ENCODE assay signal across 20 mouse cellular contexts in genomic region chr14:14513056-14513455, GRCm38 (mm10).
DNase-seq lines count a peak whose midpoint lies in the region; ATAC-seq lines count a peak whose summit lies in the region.
"Had no signal": no experiment of that assay in that cellular context is flagged by ENCODE, and none has a peak within 500 bp of the region (broad histone marks: within the 10 kb centered on the region; RNA-seq: fewer than 3 reads in every experiment).

No protein-coding gene starts in this region.

- no peaks in the 10 kb centered on the region for H3K27me3 ChIP-seq in forebrain, embryonic 14.5 days (replicated peaks; ENCODE audit: control insufficient read depth, insufficient read depth, low read length)
- no peaks in the 10 kb centered on the region for H3K27me3 ChIP-seq in forebrain, embryonic 13.5 days
- H3K27me3 ChIP-seq in midbrain, embryonic 14.5 days (ENCODE audit: control insufficient read depth, insufficient read depth, low read length) = no peaks in the 10 kb centered on the region
- no peaks in the 10 kb centered on the region for H3K27me3 ChIP-seq in midbrain, embryonic 10.5 days (ENCODE audit: low read depth, poor library complexity, severe bottlenecking)
- H3K27me3 ChIP-seq: heart, embryonic 15.5 days; hindbrain, embryonic 13.5 days had no signal

- H3K4me2 ChIP-seq in forebrain, embryonic 14.5 days (ENCODE audit: low read length) = no peak overlapping the region
- no peak overlapping the region for H3K4me2 ChIP-seq in forebrain, embryonic 13.5 days
- H3K4me2 ChIP-seq in midbrain, embryonic 14.5 days (ENCODE audit: low read length) = no peak overlapping the region
- H3K4me2 ChIP-seq: heart, embryonic 11.5 days; heart, embryonic 15.5 days; hindbrain, embryonic 13.5 days had no signal

- no peak for ATAC-seq in forebrain, embryonic 14.5 days
- no peak for ATAC-seq in forebrain, embryonic 13.5 days
- no peak for ATAC-seq in midbrain, embryonic 14.5 days (ENCODE audit: low FRiP score, low TSS enrichment)
- peak; percentile 23 for ATAC-seq in common myeloid progenitor, adult 5-6 weeks (replicated peaks; ENCODE audit: low read depth, poor library complexity, severe bottlenecking)
- ATAC-seq in neutrophil, adult 5-6 weeks (ENCODE audit: extremely low read depth, insufficient number of reproducible peaks, low FRiP score, poor library complexity, severe bottlenecking) = peak; percentile 48; the same call in 1 of the 2 replicates
- ATAC-seq in activated CD4-positive, CD25-positive, alpha-beta regulatory T cell, adult 4 months = no peak
- ATAC-seq: hindbrain, postnatal 0 days had no signal

- no peak overlapping the region for H3K4me3 ChIP-seq in forebrain, embryonic 14.5 days (ENCODE audit: low read depth, low read length)
- H3K4me3 ChIP-seq in forebrain, embryonic 13.5 days = no peak overlapping the region
- no peak overlapping the region for H3K4me3 ChIP-seq in midbrain, embryonic 14.5 days (replicated peaks; ENCODE audit: low read depth, low read length)
- H3K4me3 ChIP-seq in midbrain, embryonic 10.5 days = no peak overlapping the region
- H3K4me3 ChIP-seq: embryonic facial prominence, embryonic 10.5 days; forebrain, embryonic 10.5 days; heart, adult 2 months; heart, embryonic 15.5 days; hindbrain, embryonic 13.5 days had no signal

- H3K4me1 ChIP-seq in forebrain, embryonic 14.5 days (ENCODE audit: control insufficient read depth, insufficient read depth, low read length) = no peaks in the 10 kb centered on the region
- H3K4me1 ChIP-seq in forebrain, embryonic 13.5 days = no peaks in the 10 kb centered on the region
- H3K4me1 ChIP-seq in midbrain, embryonic 14.5 days (ENCODE audit: control insufficient read depth, insufficient read depth, low read length) = no peaks in the 10 kb centered on the region
- no peaks in the 10 kb centered on the region; the same call in 1 of the 2 replicates for H3K4me1 ChIP-seq in midbrain, embryonic 10.5 days
- H3K4me1 ChIP-seq: embryonic facial prominence, embryonic 10.5 days; forebrain, embryonic 10.5 days had no signal

- DNase-seq in forebrain, embryonic 14.5 days (ENCODE audit: low spot score) = peak; percentile 6
- peak; percentile 17 for DNase-seq in midbrain, embryonic 14.5 days
- DNase-seq in midbrain, embryonic 10.5 days (ENCODE audit: low spot score) = no peak
- no peak for DNase-seq in gastrocnemius, adult 18-20 months (ENCODE audit: low spot score)
- DNase-seq: adrenal gland, postnatal 14 days; cerebellum, adult 18-20 months; cerebellum, adult 9-11 months; cerebellum, postnatal 36 days; heart, adult 2 months; heart, postnatal 14 days had no signal

- no peak overlapping the region for H3K9ac ChIP-seq in forebrain, embryonic 14.5 days (ENCODE audit: low read length)
- no peak overlapping the region for H3K9ac ChIP-seq in forebrain, embryonic 13.5 days
- H3K9ac ChIP-seq in midbrain, embryonic 14.5 days (replicated peaks; ENCODE audit: low read length) = no peak overlapping the region
- H3K9ac ChIP-seq: heart, embryonic 15.5 days; hindbrain, embryonic 13.5 days had no signal

- no peak overlapping the region for H3K27ac ChIP-seq in forebrain, embryonic 14.5 days (ENCODE audit: low read depth, low read length)
- H3K27ac ChIP-seq in forebrain, embryonic 13.5 days = no peak overlapping the region
- no peak overlapping the region for H3K27ac ChIP-seq in midbrain, embryonic 14.5 days (replicated peaks; ENCODE audit: low read depth, low read length)
- no peak overlapping the region for H3K27ac ChIP-seq in midbrain, embryonic 10.5 days (replicated peaks)
- H3K27ac ChIP-seq: embryonic facial prominence, embryonic 10.5 days; forebrain, embryonic 10.5 days; heart, adult 2 months; heart, embryonic 15.5 days; hindbrain, embryonic 13.5 days; hindbrain, postnatal 0 days had no signal

- H3K9me3 ChIP-seq in forebrain, embryonic 14.5 days (replicated peaks; ENCODE audit: control insufficient read depth, low read length) = no peaks in the 10 kb centered on the region
- H3K9me3 ChIP-seq in forebrain, embryonic 13.5 days (replicated peaks) = no peaks in the 10 kb centered on the region
- no peaks in the 10 kb centered on the region for H3K9me3 ChIP-seq in midbrain, embryonic 14.5 days (ENCODE audit: control insufficient read depth, low read length)
- no peaks in the 10 kb centered on the region for H3K9me3 ChIP-seq in midbrain, embryonic 10.5 days (replicated peaks)
- H3K9me3 ChIP-seq: embryonic facial prominence, embryonic 10.5 days; forebrain, embryonic 10.5 days; heart, embryonic 15.5 days; hindbrain, embryonic 13.5 days had no signal

- no peaks in the 10 kb centered on the region for H3K36me3 ChIP-seq in forebrain, embryonic 14.5 days (ENCODE audit: control insufficient read depth, insufficient read depth, low read length)
- H3K36me3 ChIP-seq in forebrain, embryonic 13.5 days (ENCODE audit: poor library complexity, severe bottlenecking) = no peaks in the 10 kb centered on the region
- H3K36me3 ChIP-seq in midbrain, embryonic 14.5 days (ENCODE audit: control insufficient read depth, insufficient read depth, low read length) = no peaks in the 10 kb centered on the region
- H3K36me3 ChIP-seq in midbrain, embryonic 10.5 days = no peaks in the 10 kb centered on the region
- H3K36me3 ChIP-seq: embryonic facial prominence, embryonic 10.5 days; forebrain, embryonic 10.5 days; heart, embryonic 15.5 days; hindbrain, embryonic 13.5 days had no signal

- 92% methylated on average over 2 of the region's 2 CpGs for WGBS in forebrain, embryonic 14.5 days
- 81% methylated on average over 2 of the region's 2 CpGs for WGBS in forebrain, embryonic 13.5 days
- 83% methylated on average over 2 of the region's 2 CpGs for WGBS in midbrain, embryonic 14.5 days
- WGBS in midbrain, embryonic 10.5 days = 100% methylated on average over 2 of the region's 2 CpGs

Comparison
In these comparisons a context has a peak if more than half of its experiments do, and no peak if none do; other contexts are left out.
1. DNase-seq: peak in forebrain, embryonic 14.5 days (single experiment) and midbrain, embryonic 14.5 days (single experiment); none in midbrain, embryonic 10.5 days (single experiment) and gastrocnemius, adult 18-20 months (single experiment).
2. ATAC-seq: peak in common myeloid progenitor, adult 5-6 weeks (single experiment) and neutrophil, adult 5-6 weeks (single experiment); none in forebrain, embryonic 14.5 days (single experiment), forebrain, embryonic 13.5 days (single experiment), midbrain, embryonic 14.5 days (single experiment) and activated CD4-positive, CD25-positive, alpha-beta regulatory T cell, adult 4 months (single experiment).